Mouse (Mus musculus) heart, embryonic 16.5 days (tissue): ENCODE measurements around the gene Cep350. TPM values are rescaled to one million over a fixed set of nuclear protein-coding genes. Genes with fewer than 3 reads are reported as not detected.
A peak's percentile ranks its signal among the peaks of the same experiment; 100 is the strongest.

Experiments
- ATAC-seq: fragments of 200-750 bp; cut with Nextera tagmentation; replicated peaks from 2 replicates; pipeline ENCODE4 v1.8.0; 2017; ENCODE audit warnings: moderate number of reproducible peaks; ENCODE audit not compliant: insufficient read depth, low FRiP score; ENCODE audit errors: extremely low read depth
- H3K27ac ChIP-seq: fragments of 300-500 bp; sonication (generic); 2 replicates; pipeline ENCODE4 v1.5.1; 2014; ENCODE audit warnings: mild to moderate bottlenecking, low read length, control low read depth, moderate library complexity
- H3K27me3 ChIP-seq: fragments of 300-500 bp; sonication (generic); 2 replicates; pipeline ENCODE4 v1.6.1; 2014; ENCODE audit warnings: low read length, mixed read lengths; ENCODE audit not compliant: control insufficient read depth, insufficient read depth
- H3K36me3 ChIP-seq: fragments of 300-500 bp; sonication (generic); 2 replicates; pipeline ENCODE4 v1.6.1; 2014; ENCODE audit not compliant: control insufficient read depth, insufficient read depth
- H3K4me1 ChIP-seq: fragments of 300-500 bp; sonication (generic); 2 replicates; pipeline ENCODE4 v1.6.1; 2014; ENCODE audit warnings: low read length, mixed read lengths; ENCODE audit not compliant: control insufficient read depth, insufficient read depth
- H3K4me2 ChIP-seq: fragments of 300-500 bp; sonication (generic); 2 replicates; pipeline ENCODE4 v1.6.1; 2014; ENCODE audit warnings: low read depth, mild to moderate bottlenecking, control low read depth, low read length
- H3K4me3 ChIP-seq: fragments of 300-500 bp; sonication (generic); 2 replicates; pipeline ENCODE4 v1.5.1; 2014; ENCODE audit warnings: mild to moderate bottlenecking, control low read depth, low read length
- H3K9ac ChIP-seq: fragments of 300-500 bp; sonication (generic); 2 replicates; pipeline ENCODE4 v1.6.1; 2014; ENCODE audit warnings: low read length, control low read depth
- H3K9me3 ChIP-seq: fragments of 300-500 bp; sonication (generic); replicated peaks from 2 replicates; pipeline ENCODE4 v1.6.1; 2016; ENCODE audit warnings: low read length; ENCODE audit not compliant: control insufficient read depth
- WGBS: fragments of 180-500 bp; shearing (Covaris S2); extraction: QIAGEN DNeasy Blood & Tissue Kit; methylation state at CpG from one replicate; pipeline ENCODE4 v1.1.7; 2014; 5-methylcytosine and 5-hydroxymethylcytosine counted together
- polyA plus RNA-seq: library from polyadenylated mRNA; unstranded; fragments of >200 nt; fragmentation: Nextera tagmentation; extraction: Ambion mirVana; gene quantifications from 2 replicates; pipeline ENCODE4 v1.2.1, GENCODE M21; 2015

Gene Cep350
- polyA plus RNA-seq, 1 experiment from 2014 or later: 5.1 TPM

DNA sequence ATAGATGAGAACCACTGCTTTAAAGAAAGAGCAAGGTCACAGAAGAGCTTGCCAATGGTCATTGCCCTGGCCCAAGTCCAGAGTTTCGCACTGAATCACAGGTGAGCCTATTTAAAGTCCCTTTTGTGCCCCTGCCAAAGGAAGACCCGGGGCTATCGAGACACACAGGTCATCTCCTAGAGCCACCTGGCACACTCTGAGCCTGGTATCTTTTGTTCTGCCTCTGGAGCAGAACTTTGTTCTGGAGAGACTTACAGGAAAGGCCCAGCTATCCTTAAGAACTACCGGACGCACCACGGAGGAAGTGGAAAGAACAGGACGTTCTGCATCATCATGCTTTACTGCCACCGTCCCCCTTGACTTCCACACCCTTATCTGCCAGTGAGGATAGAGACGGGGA is 167.4 kb downstream of the Cep350 start:
- no peak overlapping the region for H3K9ac ChIP-seq
- 78% methylated on average over 9 of the region's 9 CpGs for WGBS
- H3K36me3 ChIP-seq: peaks cover 10% of the 10 kb centered on the region
- no peaks in the 10 kb centered on the region for H3K27me3 ChIP-seq
- H3K9me3 ChIP-seq: no peaks in the 10 kb centered on the region
- no peak overlapping the region for H3K27ac ChIP-seq
- no peak for ATAC-seq
- H3K4me1 ChIP-seq: peaks cover 10% of the 10 kb centered on the region
- no peak overlapping the region for H3K4me2 ChIP-seq
- no peak overlapping the region for H3K4me3 ChIP-seq

DNA sequence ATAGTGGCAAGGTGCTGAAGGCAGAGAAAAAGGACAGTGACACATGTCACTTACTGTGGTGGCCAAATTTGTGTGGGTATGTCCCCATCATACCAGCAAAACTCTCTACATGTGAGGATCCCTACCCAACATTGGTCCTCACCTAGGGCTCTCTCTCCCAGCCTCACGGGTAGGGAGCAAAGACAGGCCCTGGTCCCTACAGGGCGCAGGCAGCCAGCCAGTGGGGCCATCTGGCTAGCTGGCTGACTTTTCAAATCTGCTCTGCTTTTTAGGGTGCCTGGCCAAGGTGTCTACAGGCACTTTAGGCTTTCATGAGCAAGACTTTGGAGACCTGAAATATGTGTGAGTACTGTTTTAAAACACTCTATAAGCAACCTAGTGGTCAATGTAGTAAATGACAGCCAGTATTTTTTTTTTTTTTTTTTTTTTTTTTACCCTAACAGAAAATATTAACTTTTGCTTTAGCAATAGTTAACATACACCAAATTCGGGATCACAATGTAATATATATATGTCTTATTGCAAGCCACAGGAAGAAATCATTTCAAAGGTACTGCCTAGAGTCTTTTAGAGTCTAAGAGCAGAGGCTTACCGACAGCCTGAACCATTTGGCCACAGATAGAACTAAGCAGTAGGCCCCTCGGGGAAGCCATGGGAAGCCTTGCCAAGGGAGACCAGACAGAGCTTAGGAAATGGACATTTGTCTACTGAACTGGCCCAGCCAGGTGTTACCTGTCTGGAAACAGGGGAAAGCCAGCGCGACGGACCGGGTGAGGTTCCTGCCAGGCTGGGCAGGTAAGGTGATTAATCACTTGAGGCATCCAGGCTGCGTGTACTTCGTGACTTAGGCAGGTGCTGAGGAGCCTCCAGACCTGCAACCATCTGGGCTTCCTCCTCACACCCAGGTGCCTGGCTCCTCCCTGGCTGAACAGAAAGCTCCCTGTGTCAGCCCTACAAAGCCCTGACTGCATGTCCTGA is 171.8 kb downstream of the Cep350 start:
- peaks cover 12% of the 10 kb centered on the region for H3K4me1 ChIP-seq
- H3K9me3 ChIP-seq: no peaks in the 10 kb centered on the region
- ATAC-seq: no peak
- peaks cover 10% of the 10 kb centered on the region for H3K36me3 ChIP-seq
- H3K27ac ChIP-seq: no peak overlapping the region
- no peak overlapping the region for H3K9ac ChIP-seq
- H3K4me2 ChIP-seq: no peak overlapping the region
- H3K4me3 ChIP-seq: no peak overlapping the region
- 82% methylated on average over 11 of the region's 11 CpGs for WGBS
- H3K27me3 ChIP-seq: no peaks in the 10 kb centered on the region

DNA sequence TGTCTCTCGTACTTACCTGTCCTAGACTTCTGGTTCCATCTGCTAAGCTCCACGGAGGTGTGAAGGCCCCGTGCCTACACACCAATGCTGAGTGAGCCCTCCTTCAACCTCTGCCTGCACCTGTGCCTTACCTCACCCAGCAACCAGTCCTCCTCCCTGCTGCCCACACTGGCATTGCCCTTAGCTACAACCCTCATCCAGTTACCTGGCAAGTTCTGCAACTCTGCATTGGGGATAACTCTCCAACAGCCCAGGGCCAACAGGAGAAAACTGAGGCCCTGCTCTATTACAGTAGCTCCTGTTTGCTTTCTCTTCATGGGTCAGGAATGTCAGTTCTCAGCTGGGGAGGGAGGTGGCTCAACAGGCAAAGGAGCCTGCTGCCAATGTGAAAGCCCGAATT is 175.1 kb downstream of the Cep350 start:
- Histone ChIP-seq H3K36me3 (peaks cover 12% of the 10 kb centered on the region), H3K27me3 (no peaks in the 10 kb centered on the region)
- no peak for ATAC-seq

DNA sequence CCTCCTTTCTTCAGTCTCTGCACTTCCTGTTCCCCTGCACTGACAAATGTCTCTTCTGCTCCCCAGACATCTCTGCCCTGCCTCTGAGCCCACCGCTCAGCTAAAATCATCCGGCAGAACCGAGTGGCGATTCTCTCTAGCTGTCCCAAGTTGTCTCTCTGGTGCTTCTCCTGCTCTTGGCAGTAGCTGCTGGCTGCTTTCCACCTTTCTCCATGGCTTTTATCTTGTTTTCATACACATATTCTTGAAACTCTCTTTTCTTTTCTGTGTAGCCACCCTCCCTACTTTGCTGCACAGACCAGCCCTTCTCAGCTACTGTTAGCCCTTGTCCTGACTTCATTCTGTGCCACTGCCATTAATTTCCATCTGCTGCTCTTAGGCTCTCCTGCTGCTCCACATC is 175.6 kb downstream of the Cep350 start:
- 36% methylated on average over 4 of the region's 4 CpGs for WGBS
- Histone ChIP-seq H3K4me2 (no peak overlapping the region), H3K4me3 (no peak overlapping the region), H3K4me1 (peaks cover 15% of the 10 kb centered on the region), H3K9me3 (no peaks in the 10 kb centered on the region), H3K27ac (no peak overlapping the region), H3K9ac (no peak overlapping the region), H3K36me3 (peaks cover 10% of the 10 kb centered on the region; the same call in 1 of the 2 replicates), H3K27me3 (no peaks in the 10 kb centered on the region)
- no peak for ATAC-seq

More for the DNA sequence above, 175.1 kb downstream of the Cep350 start:
- Histone ChIP-seq H3K27ac (no peak overlapping the region), H3K4me3 (no peak overlapping the region), H3K4me2 (no peak overlapping the region), H3K9ac (no peak overlapping the region), H3K9me3 (no peaks in the 10 kb centered on the region), H3K4me1 (peaks cover 15% of the 10 kb centered on the region)
- 83% methylated on average over 4 of the region's 4 CpGs for WGBS

- Histone ChIP-seq H3K4me2 (no peak overlapping the region), H3K9me3 (no peaks in the 10 kb centered on the region), H3K36me3 (peaks cover 10% of the 10 kb centered on the region; the same call in 1 of the 2 replicates), H3K9ac (no peak overlapping the region), H3K27ac (no peak overlapping the region), H3K27me3 (no peaks in the 10 kb centered on the region), H3K4me3 (no peak overlapping the region), H3K4me1 (peaks cover 15% of the 10 kb centered on the region)
- ATAC-seq: no peak
- WGBS: 50% methylated on average over 11 of the region's 11 CpGs
Observed at GRCm38 (mm10) chr1:155796757-155797405, 176.2 kb downstream of the Cep350 start.

GRCm38 (mm10) chr1:155795791-155796233 is 177.2 kb downstream of the Cep350 start:
- peak; percentile 50; the same call in 1 of the 2 replicates for ATAC-seq
- peaks cover 10% of the 10 kb centered on the region; the same call in 1 of the 2 replicates for H3K36me3 ChIP-seq
- WGBS: 64% methylated on average over 5 of the region's 5 CpGs
- peaks cover 15% of the 10 kb centered on the region for H3K4me1 ChIP-seq
- H3K4me3 ChIP-seq: no peak overlapping the region
- no peaks in the 10 kb centered on the region for H3K9me3 ChIP-seq
- H3K27ac ChIP-seq: no peak overlapping the region
- no peak overlapping the region for H3K9ac ChIP-seq
- no peak overlapping the region for H3K4me2 ChIP-seq
- H3K27me3 ChIP-seq: no peaks in the 10 kb centered on the region

Other genes with a start within 250 kb of the Cep350 start
- gene Lhx4, start 221.6 kb downstream of the Cep350 start, polyA plus RNA-seq: not detected in 2 replicates
- 25.1 and 29.5 TPM in 2 replicates for gene Qsox1, start 160.4 kb downstream of the Cep350 start, polyA plus RNA-seq
- 75.5 and 80.6 TPM in 2 replicates for gene Tor1aip2, start 62.1 kb upstream of the Cep350 start, polyA plus RNA-seq
- 30.4 and 34.9 TPM in 2 replicates for gene Tor1aip1, start 63.2 kb upstream of the Cep350 start, polyA plus RNA-seq
- 1.4 and 1.6 TPM in 2 replicates for gene Fam163a, start 231.8 kb upstream of the Cep350 start, polyA plus RNA-seq